Mouse (Mus musculus) kidney, postnatal 0 days (tissue): ENCODE data around the gene Ms4a2. TPM values are rescaled to one million over a fixed set of nuclear protein-coding genes. Genes with fewer than 3 reads are reported as not detected.
A peak's percentile ranks its signal among the peaks of the same experiment; 100 is the strongest.

Experiments used
- ATAC-seq: fragments of 200-750 bp; cut with Nextera tagmentation; replicated peaks from 2 replicates; pipeline ENCODE4 v1.8.0; 2017; ENCODE audit warnings: low read depth, moderate number of reproducible peaks, moderate TSS enrichment, moderate library complexity; ENCODE audit not compliant: low FRiP score
- DNase-seq: peaks from one replicate; pipeline ENCODE4 v3.0.0-alpha.2; 2016; ENCODE audit warnings: low spot score
- H3K27ac ChIP-seq: fragments of 300-500 bp; sonication (generic); 2 replicates; pipeline ENCODE4 v1.5.1; 2014; ENCODE audit warnings: mild to moderate bottlenecking
- H3K27me3 ChIP-seq: fragments of 300-500 bp; sonication (generic); 2 replicates; pipeline ENCODE4 v1.6.1; 2014; ENCODE audit warnings: low read length, mixed read lengths; ENCODE audit not compliant: insufficient read depth
- H3K36me3 ChIP-seq: fragments of 300-500 bp; sonication (generic); 2 replicates; pipeline ENCODE4 v1.6.1; 2014; ENCODE audit warnings: low read length, mixed read lengths; ENCODE audit not compliant: insufficient read depth
- H3K4me1 ChIP-seq: fragments of 300-500 bp; sonication (generic); replicated peaks from 2 replicates; pipeline ENCODE4 v1.6.1; 2014; ENCODE audit warnings: antibody characterized with exemption, low read length, mixed read lengths; ENCODE audit not compliant: insufficient read depth
- H3K4me2 ChIP-seq: fragments of 300-500 bp; sonication (generic); 2 replicates; pipeline ENCODE4 v1.6.1; 2014; ENCODE audit warnings: mild to moderate bottlenecking, low read length, moderate library complexity, mixed read lengths
- H3K4me3 ChIP-seq: fragments of 300-500 bp; sonication (generic); replicated peaks from 2 replicates; pipeline ENCODE4 v1.5.1; 2014; ENCODE audit warnings: low read depth, low read length
- H3K9ac ChIP-seq: fragments of 300-500 bp; sonication (generic); 2 replicates; pipeline ENCODE4 v1.6.1; 2014; ENCODE audit warnings: low read depth, low read length
- H3K9me3 ChIP-seq: fragments of 300-500 bp; sonication (generic); replicated peaks from 2 replicates; pipeline ENCODE4 v1.6.1; 2016; ENCODE audit warnings: low read length, inconsistent platforms, mixed read lengths
- CTCF ChIP-seq: IDR thresholded peaks from 2 replicates; pipeline ENCODE4 v1.5.1; 2016; ENCODE audit warnings: antibody characterized with exemption, low read depth, mild to moderate bottlenecking, moderate library complexity
- WGBS: fragments of 180-500 bp; shearing (Covaris S2); extraction: QIAGEN DNeasy Blood & Tissue Kit; methylation state at CpG from one replicate; pipeline ENCODE4 v1.1.7; 2014; 5-methylcytosine and 5-hydroxymethylcytosine counted together
- polyA plus RNA-seq: library from polyadenylated mRNA; unstranded; fragments of >200 nt; fragmentation: Nextera tagmentation; extraction: Ambion mirVana; gene quantifications from 2 replicates; pipeline ENCODE4 v1.2.1, GENCODE M21; 2015

Ms4a2 gene
- polyA plus RNA-seq, 1 experiment from 2014 or later, result 4.8 TPM

- no peak overlapping the region for H3K9ac ChIP-seq
- ATAC-seq, result no peak; the same call in 1 of the 2 replicates
- no peaks in the 10 kb centered on the region for H3K9me3 ChIP-seq
- H3K27ac ChIP-seq, result no peak overlapping the region
- no peaks in the 10 kb centered on the region for H3K36me3 ChIP-seq
- H3K4me3 ChIP-seq, result no peak overlapping the region
- H3K27me3 ChIP-seq, result no peaks in the 10 kb centered on the region
- no peak overlapping the region for H3K4me2 ChIP-seq
- peak; percentile 73 for TF ChIP-seq CTCF
- 88% methylated on average over 2 of the region's 2 CpGs for WGBS
- no peaks in the 10 kb centered on the region for H3K4me1 ChIP-seq
- DNase-seq, result peak; percentile 68
These were observed 21.5 kb downstream of the Ms4a2 start for GRCm38 (mm10) chr19:11602026-11602425.

- no peaks in the 10 kb centered on the region for H3K9me3 ChIP-seq
- no peak overlapping the region for H3K4me2 ChIP-seq
- no peak for ATAC-seq
- no peaks in the 10 kb centered on the region for H3K4me1 ChIP-seq
- H3K27ac ChIP-seq, result no peak overlapping the region
- H3K9ac ChIP-seq, result no peak overlapping the region
- TF ChIP-seq CTCF, result no peak
- 84% methylated on average over 3 of the region's 3 CpGs for WGBS
- H3K27me3 ChIP-seq, result no peaks in the 10 kb centered on the region
- no peak overlapping the region for H3K4me3 ChIP-seq
- H3K36me3 ChIP-seq, result no peaks in the 10 kb centered on the region
- no peak for DNase-seq
These were observed 22.2 kb downstream of the Ms4a2 start for GRCm38 (mm10) chr19:11601349-11601748.

DNA sequence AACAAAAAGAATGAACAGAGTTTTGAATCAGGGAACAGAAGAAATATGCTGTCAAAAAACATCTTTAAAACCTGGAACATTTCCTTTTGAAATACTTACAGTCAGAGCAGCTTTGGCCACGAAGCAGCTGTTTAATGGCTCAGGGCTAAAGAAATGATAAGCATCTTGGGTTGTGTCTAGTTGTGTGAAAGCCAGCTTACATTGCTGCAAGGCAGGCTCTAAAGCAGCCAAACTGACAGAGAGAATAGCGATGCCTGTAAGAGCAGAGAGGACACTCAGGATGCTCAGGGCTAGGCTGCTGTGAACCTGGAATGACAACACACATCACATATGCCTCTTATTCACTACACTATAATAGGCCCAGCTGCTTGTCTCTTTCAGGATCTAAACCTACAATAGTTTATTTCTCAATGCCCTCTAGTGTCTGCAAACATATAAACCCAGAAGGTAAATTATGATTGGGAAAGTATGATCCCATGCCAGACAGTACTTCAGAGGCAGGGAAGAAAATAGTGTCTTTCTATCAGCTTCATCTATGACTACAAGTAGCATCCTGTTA lies 33.5 kb downstream of the Ms4a2 start:
- Histone ChIP-seq H3K9ac (no peak overlapping the region), H3K27ac (no peak overlapping the region), H3K36me3 (no peaks in the 10 kb centered on the region), H3K4me1 (no peaks in the 10 kb centered on the region), H3K27me3 (no peaks in the 10 kb centered on the region), H3K4me3 (no peak overlapping the region), H3K9me3 (no peaks in the 10 kb centered on the region), H3K4me2 (no peak overlapping the region)
- DNase-seq (no peak), ATAC-seq (no peak)
- no peak for TF ChIP-seq CTCF
- WGBS, result 59% methylated on average over 2 of the region's 2 CpGs

DNA sequence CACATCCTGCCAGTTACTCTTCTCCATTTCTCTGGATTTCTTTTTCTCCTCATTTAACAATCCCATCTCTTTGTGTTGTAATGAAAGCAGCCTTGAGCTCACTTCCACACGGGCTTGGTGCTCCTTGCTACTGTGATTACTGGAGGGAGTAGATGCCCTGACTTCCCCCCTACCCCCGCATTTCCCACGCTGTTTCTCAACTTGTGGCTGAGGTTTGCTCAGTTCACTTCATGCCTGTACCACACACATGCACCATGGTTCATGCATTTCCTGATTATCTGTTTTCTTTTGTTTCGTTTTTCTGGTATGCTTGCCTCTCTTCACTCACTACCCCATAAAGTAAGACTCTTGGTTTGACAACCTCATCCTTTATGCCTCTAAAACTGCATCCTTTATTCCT lies 34.3 kb downstream of the Ms4a2 start:
- WGBS, result 48% methylated on average over 4 of the region's 4 CpGs
- Histone ChIP-seq H3K36me3 (no peaks in the 10 kb centered on the region), H3K27me3 (no peaks in the 10 kb centered on the region), H3K9ac (no peak overlapping the region), H3K4me2 (no peak overlapping the region), H3K4me3 (no peak overlapping the region), H3K4me1 (no peaks in the 10 kb centered on the region), H3K27ac (no peak overlapping the region), H3K9me3 (no peaks in the 10 kb centered on the region)
- DNase-seq (no peak), ATAC-seq (no peak)
- no peak for TF ChIP-seq CTCF

DNA sequence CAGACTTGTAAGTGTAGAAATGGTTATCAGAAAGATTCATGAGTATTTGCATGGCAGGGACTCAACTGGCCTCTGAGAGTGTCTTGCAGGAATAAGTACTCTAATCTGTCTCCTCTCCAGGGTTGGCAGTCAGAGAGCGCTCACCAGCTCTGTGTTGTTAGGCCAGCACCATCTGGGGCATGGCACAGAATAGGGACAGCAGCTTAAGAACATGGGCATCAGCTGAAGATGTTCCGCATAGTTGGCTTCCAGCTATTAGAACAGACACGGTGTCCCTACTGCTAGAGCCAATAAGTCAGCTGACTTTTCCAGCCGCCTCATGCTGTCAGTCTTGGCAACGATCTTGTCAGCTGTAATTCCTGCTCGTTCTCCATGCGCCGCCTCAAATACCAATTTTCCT lies 48.6 kb downstream of the Ms4a2 start:
- Histone ChIP-seq H3K4me3 (no peak overlapping the region), H3K27ac (no peak overlapping the region), H3K36me3 (no peaks in the 10 kb centered on the region), H3K4me2 (no peak overlapping the region), H3K27me3 (no peaks in the 10 kb centered on the region), H3K9me3 (no peaks in the 10 kb centered on the region), H3K9ac (no peak overlapping the region), H3K4me1 (no peaks in the 10 kb centered on the region)
- no peak for TF ChIP-seq CTCF
- 82% methylated on average over 8 of the region's 8 CpGs for WGBS
- ATAC-seq, result no peak
- DNase-seq, result no peak

Other genes with a start within 250 kb of the Ms4a2 start
- 3.5 and 3.6 TPM in 2 replicates for gene Ms4a4a, start 248.2 kb downstream of the Ms4a2 start, polyA plus RNA-seq
- gene Ms4a4c, start 218.9 kb downstream of the Ms4a2 start, polyA plus RNA-seq, result 0.73 and 1.7 TPM in 2 replicates
- gene Ms4a4b, start 180.2 kb downstream of the Ms4a2 start, polyA plus RNA-seq, result 0.26 and 0.28 TPM in 2 replicates
- 5.4 and 7.4 TPM in 2 replicates for gene Ms4a6c, start 154.4 kb downstream of the Ms4a2 start, polyA plus RNA-seq
- gene Gm8369, start 137.8 kb downstream of the Ms4a2 start, polyA plus RNA-seq, result 0.09 TPM in 1 of 2 replicates, not detected in the other
- gene Ms4a6b, start 107.2 kb downstream of the Ms4a2 start, polyA plus RNA-seq, result 4.9 and 5.6 TPM in 2 replicates
- gene Ms4a4d, start 86.9 kb downstream of the Ms4a2 start, polyA plus RNA-seq, result 0.23 and 0.58 TPM in 2 replicates
- gene Ms4a6d, start 18.9 kb downstream of the Ms4a2 start, polyA plus RNA-seq, result 4.7 and 8.0 TPM in 2 replicates
- not detected in 2 replicates for gene Ms4a3, start 17.1 kb upstream of the Ms4a2 start, polyA plus RNA-seq
- gene Oosp2, start 36.8 kb upstream of the Ms4a2 start, polyA plus RNA-seq, result not detected in 2 replicates
- not detected in 2 replicates for gene Oosp1, start 67.4 kb upstream of the Ms4a2 start, polyA plus RNA-seq
- gene Oosp3, start 73.3 kb upstream of the Ms4a2 start, polyA plus RNA-seq, result not detected in 2 replicates
- gene Gif, start 123.8 kb upstream of the Ms4a2 start, polyA plus RNA-seq, result not detected in 2 replicates
- 66.7 and 69.8 TPM in 2 replicates for gene Mrpl16, start 146.7 kb upstream of the Ms4a2 start, polyA plus RNA-seq
- gene Stx3, start 195.7 kb upstream of the Ms4a2 start, polyA plus RNA-seq, result 42.5 and 46.1 TPM in 2 replicates
- 0.14 TPM in 1 of 2 replicates, not detected in the other for gene Olfr1417, start 215.5 kb upstream of the Ms4a2 start, polyA plus RNA-seq
- gene Olfr1418, start 237.3 kb upstream of the Ms4a2 start, polyA plus RNA-seq, result not detected in 2 replicates